Mouse (Mus musculus) fat pad, adult 2 months (tissue): ENCODE data around the gene Maco1.

Source experiments
- DNase-seq: peaks from one replicate; pipeline ENCODE4 v3.0.0-alpha.2; 2011; ENCODE audit warnings: low read depth, low spot score; ENCODE audit errors: extremely low read depth

Maco1 gene

DNA sequence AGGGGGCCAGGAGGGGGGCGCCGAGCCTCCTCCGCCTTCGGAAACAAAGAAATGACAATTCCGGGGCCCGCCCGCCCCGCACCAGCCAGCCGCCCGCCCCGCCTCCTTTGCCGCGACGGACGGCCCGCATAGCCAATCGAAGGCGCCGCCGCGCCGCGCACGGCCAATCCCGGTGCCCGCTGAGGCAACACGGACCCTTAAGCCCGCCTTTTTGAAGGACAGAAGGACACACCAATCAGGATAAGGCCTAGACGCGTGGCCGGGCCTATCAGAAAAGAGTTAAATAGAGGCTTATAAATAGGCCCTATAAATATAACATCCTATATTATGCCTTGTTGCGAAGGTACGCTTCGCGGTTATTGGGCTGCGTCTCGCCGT lies at the start of gene Maco1:
Gene Maco1, minus strand, starts transcription at position 87 of the 378 bp plus-strand sequence.
- DNase-seq: no peak

DNA sequence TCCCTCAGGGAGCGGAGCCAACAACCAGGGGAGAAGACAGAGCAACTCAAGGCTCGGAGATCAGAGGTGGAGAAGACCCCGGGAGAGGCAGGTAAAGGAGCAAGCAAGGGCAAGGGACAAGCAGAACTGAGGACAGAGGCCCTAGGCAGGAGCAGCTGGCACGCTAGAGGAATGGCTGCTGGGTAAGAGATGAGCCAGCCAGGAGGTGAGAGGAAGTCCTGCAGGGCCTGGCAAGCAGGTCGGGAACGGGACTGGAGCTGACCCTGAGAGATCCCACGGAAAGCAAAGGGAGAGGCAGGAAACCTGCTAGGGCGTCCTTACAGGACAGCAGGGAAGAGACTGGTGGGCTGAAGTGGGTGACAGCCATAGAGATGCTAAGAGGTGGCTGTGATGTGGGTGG lies 48.0 kb upstream of the Maco1 start:
- no peak for DNase-seq

DNA sequence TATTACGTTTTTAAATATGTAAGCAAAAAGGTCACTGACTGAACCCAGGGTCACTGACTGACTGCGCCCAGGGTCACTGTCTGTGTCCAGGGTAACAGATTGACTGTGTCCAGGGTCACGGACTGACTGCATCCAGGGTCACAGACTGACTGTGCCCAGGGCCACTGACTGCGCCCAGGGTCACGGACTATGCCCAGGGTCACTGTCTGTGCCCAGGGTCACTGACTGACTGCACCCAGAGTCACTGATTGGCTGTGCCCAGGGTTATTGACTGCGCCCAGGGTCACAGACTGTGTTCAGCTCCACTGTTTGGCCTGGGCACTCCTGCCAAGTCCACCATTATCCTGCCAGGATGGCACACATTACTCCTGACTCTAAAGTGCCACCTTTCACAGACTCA lies 44.1 kb upstream of the Maco1 start:
- DNase-seq: no peak

DNA sequence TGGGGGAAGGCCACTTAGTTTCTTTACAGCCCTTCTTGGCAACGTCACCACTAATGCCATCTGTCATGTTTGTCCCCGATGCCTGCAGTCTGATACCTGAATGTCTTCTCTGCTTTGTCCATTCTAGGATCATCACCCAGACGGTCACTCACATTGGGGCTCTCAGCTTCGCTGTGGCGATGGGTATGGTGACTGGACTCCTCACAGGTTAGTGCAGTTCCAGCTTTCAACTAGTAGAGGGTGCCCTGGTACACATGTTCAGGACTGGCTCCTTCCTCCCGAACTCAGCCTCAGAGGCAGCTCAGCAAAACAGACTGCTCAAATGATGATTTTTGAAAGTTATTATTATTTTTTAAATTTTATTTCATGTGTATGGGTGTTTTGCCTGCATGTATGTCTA lies 39.0 kb upstream of the Maco1 start:
- no peak for DNase-seq

DNA sequence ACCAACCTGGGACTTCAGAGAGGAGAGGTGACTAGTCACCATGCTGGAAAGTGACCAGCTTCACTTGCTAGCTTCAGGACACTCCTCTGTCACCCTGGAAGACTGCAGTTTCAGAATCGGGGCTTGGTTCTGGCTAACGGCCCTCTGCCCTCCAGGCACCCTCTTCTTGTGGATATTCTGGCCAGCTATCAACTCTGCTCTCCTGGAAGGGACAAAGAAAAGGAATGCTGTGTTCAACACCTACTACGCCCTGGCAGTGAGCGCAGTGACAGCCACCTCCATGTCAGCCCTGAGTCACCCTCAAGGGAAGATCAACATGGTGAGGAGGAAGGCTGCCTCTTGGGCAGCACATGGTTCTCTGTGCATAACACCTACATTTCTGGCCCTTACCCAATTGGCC lies 31.2 kb upstream of the Maco1 start:
- DNase-seq: no peak

DNA sequence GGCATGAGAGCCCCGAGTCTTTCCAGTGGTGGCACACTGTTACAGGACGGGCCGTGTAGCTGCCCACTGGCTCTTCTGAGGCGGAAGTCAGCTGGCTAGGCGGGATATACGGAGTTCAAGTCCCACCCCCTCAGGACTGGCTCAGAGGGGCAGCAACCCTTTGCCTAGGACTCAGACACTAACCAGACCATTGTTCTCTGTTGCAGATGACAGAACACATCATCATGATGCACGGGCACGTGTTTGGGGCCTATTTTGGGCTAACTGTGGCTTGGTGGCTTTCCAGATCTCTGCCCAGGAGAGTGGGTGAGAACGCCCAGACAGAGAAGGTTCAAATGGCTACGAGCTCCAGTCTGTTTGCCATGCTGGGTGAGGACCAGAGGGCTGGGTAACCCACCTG lies 30.7 kb upstream of the Maco1 start:
- DNase-seq: no peak

DNA sequence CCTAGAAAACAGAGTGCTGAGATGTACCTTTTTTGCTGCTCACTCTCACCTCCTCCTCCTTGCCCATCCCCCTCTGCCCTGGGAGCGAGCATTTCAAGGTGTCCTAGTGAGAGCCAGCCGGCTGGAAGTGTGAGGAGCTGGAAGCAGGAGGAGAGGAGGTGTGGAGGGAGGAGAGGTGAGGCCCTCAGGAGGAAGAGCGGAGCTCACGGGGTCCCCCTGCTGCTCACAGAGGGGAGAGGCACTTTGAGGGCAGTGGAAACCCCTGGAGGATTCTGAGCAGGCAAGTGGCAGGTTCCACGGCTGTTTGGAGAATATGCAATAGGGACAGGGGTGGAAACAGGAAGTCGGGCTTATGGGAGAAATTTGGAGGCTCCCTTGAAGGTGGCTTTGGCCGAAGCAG lies 30.1 kb upstream of the Maco1 start:
- DNase-seq: no peak

DNA sequence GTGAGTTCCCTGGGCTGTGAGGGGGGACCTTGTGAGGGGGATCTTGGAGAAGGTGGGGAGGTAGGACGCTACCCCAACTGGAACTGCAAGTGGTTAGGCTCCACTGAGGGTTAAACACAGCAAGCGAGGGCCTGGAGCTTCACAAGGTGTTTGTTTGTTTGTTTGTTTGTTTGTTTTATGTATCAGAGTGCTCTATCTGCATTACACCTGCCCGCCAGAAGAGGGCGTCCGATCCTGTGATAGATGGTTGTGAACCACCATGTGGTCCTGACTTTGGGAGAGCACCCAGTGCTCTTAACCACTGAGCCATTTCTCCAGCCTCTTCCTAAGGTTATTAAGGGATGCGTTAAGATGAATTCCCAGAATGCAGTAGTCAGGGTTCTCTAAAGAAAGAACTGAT lies 26.9 kb upstream of the Maco1 start:
- DNase-seq: no peak

DNA sequence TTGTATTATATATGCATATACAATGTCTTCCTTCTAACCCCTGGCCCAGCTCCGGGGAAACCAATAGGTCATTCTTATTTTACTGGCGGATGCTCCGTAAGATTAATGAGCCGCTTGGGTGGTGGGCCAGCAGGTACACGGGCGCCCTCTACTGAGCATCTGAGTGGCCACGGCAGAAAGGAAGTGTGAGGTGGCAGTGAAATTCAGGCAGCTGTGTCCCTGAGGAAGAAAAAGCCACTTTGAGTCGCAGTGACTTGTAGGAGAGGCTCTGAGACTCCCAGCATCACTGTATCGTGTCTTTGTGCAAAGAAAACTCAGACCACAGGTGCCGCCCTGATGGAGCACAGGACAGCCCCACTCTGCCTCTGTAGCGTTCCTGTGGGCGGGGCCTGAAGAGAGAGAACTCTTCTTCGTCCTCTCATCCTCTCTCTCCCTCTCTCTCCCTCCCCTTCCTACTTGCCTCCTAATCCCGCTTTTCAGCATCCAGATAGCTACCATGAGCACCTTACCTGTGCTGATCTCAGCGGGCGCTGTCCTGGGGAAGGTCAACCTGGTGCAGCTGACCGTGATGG lies 26.4 kb upstream of the Maco1 start:
- no peak for DNase-seq

DNA sequence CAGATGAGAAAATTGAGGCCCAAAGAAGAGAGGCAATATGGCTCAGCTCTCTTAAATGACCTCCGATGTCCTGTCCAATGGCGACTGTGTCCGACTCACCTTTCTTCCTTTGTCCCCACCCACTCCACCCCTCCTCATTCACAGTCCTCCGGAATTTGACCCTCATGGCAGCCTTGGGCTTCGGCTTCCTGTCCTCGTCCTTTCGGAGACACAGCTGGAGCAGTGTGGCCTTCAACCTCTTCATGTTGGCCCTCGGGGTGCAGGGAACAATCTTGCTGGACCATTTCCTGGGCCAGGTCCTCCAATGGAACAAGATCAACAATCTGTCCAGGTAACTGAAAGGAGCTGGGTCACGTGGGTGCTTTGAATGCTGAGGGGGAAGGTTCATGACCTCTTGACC lies 23.0 kb upstream of the Maco1 start:
- DNase-seq: no peak

DNA sequence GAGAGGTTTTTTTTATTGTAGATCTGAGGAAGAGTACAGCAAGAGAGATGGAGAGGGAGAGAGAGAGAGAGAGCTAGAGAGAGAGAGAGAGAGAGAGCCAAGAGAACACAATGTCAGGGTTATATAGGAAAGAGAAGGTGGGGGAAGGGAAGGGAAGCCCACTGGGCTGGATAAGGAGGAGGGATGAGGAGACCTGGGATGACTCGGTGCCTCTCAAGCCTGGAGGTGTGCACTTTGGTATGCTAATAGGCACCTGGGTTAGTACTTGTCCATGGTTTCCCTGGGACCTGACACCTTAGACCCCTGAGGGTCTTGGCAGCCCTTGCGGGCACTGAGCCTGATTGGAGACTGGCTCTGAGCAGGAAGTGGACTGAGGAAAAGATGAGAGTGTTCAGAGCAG lies 18.8 kb upstream of the Maco1 start:
- DNase-seq: no peak

DNA sequence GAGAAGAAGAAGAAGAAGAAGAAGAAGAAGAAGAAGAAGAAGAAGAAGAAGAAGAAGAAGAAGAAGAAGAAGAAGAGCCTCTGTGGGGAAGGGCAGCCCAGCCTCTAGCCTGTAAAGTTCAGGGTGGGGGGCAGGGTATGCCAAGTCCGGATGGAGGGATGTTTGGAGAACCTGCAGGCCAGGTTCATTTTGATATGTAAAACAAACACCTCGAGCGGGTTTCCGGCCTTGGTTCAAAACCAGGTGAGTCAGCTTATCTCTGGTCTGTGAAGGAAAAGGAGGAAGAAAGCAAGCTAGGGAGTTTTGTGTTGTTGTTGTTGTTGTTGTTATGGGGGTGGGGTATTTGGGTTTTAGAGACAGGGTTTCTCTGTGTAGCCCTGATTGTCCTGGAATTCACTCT lies 18.3 kb upstream of the Maco1 start:
- no peak for DNase-seq

DNA sequence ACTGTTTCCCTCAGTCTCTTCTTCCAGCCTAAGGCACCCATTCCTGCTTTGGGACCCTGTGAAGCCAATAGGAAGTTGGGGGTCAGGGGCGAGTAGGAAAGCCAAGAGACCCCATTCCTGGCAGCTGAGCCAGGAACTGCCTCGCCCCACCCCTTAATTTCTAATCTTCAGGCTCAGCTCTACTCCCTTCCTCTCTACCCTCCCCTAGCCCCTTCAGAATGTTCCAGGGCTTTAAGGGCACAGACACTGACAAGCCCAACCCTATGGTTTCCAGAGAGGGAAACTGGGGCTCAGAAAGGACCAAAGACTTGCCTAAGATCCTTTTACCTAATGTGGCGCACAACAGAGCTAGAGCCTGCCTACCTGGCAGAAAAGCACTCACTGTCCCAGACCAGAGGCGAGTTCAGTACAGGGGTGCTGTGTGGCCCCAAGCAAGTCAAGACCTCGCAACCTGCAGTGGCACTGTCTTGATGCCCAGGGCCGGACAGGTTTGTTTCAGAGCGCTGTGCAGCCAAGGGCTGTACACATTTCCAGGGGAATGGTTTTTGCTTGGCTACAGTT lies 16.8 kb upstream of the Maco1 start:
- no peak for DNase-seq

DNA sequence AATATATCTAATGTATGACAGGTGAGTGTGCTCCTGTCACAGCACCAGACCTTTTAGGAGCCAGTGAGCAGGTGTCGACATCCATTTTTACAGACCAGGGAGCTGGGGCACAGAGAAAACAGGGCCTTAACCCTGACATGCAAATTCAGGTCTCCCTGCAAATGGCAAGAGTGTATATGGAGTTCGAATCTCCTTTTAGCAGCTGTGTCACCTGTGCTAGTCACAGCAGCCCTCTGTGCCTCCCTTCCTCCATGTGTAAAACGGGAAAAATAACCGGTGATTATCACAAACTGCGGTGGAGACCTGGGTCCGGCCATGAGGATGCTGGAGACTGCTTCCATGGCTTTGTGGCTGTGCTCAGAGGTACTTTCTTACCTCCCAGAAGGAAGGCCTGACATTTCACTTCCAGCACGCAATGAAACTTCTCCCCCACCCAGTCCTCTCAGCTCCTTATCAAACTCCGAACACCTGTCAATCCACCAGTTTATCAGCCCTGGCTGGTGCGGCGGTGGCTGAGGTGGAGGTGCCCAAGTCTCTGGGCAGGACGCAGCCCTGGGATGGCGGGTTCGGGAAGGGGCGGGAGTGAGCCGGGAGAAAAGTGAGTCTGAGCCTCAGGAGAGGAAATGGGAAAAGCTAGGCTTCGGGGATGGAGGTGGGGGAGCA lies 16.1 kb upstream of the Maco1 start:
- no peak for DNase-seq

DNA sequence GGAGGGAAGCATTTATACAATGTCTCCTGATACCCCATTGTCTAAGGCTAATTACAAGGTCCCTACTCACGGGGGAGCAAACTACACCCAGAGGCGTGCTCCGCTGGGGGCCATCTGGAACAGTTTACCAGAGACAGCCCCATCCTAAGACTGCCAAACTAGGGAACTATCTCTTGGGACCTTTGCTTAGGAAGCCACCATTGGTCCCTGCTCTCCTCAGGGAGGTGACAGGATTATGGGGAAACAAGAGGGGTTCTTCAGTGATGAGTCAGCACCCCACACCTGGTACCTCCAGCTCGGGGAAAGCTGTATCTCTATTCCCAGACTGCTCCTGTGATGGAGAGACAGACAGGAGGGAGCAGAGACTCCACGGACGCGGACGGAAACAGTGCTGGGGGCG lies 15.3 kb upstream of the Maco1 start:
- no peak for DNase-seq

DNA sequence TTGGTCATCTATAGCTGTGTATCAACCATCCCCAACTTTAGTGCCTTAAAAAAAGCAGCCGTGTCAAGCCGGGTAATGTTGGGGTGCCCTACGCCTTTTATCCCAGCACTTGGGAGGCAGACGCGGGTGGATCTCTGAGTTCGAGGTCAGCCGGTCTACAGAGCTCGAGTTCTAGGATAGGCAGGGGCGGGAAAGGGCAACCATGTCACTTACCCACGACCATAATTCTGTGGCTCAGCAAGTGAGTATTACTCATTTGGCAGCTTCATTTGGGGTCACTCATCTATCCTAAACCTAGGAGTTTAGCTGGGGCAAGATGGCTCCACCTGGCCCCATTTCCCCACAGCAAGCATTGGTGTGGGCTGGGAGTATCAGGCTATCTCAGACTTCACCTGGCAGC lies 14.9 kb upstream of the Maco1 start:
- DNase-seq: no peak

DNA sequence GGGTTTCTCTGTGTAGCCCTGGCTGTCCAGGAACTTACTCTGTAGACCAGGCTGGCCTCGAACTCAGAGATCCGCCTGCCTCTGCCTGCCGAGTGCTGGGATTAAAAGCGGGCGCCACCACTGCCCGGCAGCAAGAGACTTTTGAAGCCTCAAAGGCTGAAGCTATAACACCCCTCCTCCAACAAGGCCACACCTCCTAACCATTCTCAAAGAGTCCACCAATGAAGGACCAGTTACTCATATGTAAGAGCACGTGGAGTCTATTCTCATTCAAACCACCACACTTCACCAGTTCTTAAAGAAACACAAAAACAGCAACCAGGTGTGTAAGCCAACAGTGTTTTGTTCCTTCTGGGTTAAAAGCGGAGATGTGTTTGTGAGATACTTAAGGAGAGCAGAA lies 14.5 kb upstream of the Maco1 start:
- no peak for DNase-seq

DNA sequence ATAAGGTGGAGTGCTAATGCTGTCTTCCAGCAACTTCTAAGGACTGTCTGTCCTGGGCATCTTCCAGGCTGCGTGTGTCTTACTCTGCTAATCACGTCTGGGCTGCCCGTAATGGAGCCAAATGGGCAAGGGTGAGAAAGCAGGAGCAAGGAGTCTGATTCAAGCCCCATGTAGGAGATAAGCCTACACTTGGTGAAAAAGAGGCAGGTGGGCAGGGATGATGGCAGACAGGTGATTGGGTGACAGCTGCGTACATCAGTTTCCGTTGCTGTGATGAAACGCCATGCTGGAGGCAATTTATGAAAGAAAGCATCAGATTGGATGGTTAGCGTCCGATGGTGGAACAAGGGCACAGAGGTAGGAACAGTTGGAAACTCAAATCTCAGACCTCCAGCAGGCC lies 14.1 kb upstream of the Maco1 start:
- no peak for DNase-seq

DNA sequence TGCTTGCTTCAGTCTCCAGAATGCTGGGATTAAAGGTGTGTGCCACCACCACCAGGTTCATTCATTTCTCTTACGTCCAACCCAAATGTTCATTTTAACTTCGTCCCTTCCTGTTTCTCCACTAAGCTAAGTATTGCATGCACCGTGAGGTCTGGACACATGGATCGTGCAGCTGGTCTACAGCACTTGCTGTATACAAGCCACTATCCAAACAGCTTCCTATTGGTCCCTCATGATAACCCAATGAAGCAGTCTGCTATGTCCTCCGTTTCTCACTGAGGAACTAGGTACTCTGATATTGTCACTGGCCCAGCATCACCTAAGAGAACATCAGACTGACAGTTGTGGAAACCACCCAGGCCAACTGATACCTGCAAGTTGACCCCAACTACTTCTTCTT lies 12.6 kb upstream of the Maco1 start:
- DNase-seq: no peak

DNA sequence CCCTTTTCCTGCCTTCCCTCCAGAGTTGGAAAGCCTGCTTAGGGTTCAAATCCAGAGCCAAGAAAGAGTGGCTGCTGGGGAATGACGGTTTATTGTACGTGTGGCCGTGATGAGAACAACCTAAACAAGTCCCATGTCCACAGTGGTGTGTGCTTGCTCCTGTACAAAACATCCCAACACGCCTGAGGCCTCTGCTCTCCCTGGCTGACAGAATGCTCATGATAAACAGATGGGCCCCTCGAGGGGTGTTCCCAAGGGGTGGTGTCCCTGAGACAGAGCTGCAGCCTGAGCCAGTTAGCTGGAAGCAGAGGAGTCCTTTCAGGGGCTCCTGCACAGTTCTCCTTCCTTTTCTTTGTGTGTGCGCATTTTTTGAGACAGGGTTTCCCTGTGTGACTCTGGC lies 12.2 kb upstream of the Maco1 start:
- no peak for DNase-seq

DNA sequence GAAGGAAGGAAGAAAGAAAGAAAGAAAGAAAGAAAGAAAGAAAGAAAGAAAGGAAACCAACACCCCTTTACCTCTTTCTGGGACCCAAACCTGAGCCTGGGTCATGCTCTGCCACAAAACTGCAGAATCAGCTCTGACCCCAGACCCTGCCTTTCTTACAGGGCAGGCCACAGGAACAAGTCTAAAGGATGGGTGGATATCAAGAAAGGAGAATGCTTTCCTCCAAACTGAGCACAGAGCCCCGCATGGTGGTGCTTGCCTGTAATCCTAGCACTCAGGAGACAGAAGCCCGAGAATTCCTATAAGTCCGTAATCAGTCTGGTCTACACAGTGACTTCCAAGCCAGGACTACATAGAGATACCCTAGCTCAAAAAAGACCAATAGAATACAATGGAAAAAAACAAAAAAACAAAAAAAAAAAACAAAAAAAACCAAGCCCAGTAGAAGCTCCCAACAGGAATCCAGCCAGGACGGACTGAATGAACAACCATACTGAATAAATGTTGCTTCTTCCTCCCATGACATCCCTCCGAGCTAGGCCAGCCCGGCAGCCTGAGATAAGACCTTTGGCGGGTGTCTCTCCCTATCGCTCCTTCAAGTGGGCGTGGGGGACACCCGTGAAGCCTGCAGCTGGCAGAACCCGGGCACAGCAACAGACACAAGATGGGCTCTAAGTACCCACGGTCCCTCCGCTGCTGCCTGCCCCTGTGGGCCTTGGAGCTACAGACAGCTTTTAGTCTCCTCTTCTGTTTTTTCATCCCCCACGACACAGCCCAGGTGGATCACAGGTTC lies 11.0 kb upstream of the Maco1 start, which contains the start of gene Rhd:
Gene Rhd, plus strand, starts transcription at position 600 of the 793 bp plus-strand sequence.
- no peak for DNase-seq

DNA sequence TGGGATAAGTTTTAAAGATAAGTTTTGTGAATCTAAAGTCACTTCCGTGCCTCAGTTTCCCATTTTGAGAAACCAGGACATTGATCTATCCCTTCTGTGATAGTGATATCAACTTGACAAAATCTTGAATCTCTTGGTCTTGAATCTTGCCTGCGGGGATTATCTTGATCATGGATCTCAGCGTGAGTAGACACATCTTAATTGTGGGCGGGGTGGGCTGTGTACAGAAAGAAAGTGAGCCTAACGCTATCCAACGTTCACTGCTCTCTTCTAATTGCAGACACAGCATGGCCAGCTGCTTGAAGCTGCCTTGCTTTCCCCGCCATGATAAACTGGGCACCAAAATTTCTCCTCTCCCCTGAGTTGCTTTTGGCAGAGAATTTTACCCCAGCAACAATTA lies 9.9 kb upstream of the Maco1 start:
- DNase-seq: no peak
